Mouse (Mus musculus) heart, postnatal 36 days (tissue): ENCODE measurements around the gene Mob3a. TPM values are rescaled to one million over a fixed set of nuclear protein-coding genes. Genes with fewer than 3 reads are reported as not detected.
"Not testable (repeated sequence)": the region's sequence is repeated elsewhere in the genome, so short reads cannot be mapped to it uniquely, and the experiment has no call there.

Experiments
- DNase-seq, 2 experiments: peaks; one replicate each; pipeline ENCODE4 v3.0.0; 2021 to 2022
- intact Hi-C: fragments of 180-260 bp; cut with DNase I; formaldehyde crosslinking; loops from one replicate; pipeline ENCODE4 v1.15.1; 2025
- total RNA-seq, 2 experiments: library from RNA; stranded (reverse); gene quantifications; 2 replicates each; pipeline ENCODE4 v1.2.3; 2021

Gene Mob3a
- total RNA-seq, 2 experiments from 2014 or later, result 5.3 to 6.7 TPM

DNA sequence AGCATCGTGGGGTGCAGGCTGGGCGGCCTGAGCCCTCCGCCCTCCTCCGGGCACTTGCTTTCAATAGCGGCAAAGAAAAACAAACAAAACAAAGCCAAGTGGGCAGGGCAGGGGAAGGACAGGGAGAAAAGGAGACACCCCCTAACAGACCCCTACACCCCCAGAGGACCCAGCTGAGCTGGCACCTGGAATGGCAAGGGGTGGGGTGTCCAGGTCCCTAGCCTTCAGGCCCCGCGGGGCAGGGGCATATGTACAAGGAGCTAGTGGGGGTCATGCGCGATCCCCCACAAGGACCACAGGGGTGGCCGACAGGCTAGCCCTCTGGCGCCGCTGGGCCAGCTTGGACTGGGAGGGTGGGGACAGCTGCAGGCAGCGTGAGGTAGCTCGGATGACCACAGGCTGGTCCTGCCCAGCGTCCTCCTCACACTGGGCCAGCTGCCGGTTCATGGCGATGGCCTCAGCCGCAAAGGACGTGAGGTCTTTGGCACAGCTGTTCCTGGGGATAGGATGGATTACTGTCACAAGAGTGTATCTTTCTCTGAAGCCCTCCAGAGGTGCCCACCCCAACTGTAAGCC lies 34.9 kb downstream of the Mob3a start:
- DNase-seq, result no peak
- intact Hi-C loops, result no loop called here

DNA sequence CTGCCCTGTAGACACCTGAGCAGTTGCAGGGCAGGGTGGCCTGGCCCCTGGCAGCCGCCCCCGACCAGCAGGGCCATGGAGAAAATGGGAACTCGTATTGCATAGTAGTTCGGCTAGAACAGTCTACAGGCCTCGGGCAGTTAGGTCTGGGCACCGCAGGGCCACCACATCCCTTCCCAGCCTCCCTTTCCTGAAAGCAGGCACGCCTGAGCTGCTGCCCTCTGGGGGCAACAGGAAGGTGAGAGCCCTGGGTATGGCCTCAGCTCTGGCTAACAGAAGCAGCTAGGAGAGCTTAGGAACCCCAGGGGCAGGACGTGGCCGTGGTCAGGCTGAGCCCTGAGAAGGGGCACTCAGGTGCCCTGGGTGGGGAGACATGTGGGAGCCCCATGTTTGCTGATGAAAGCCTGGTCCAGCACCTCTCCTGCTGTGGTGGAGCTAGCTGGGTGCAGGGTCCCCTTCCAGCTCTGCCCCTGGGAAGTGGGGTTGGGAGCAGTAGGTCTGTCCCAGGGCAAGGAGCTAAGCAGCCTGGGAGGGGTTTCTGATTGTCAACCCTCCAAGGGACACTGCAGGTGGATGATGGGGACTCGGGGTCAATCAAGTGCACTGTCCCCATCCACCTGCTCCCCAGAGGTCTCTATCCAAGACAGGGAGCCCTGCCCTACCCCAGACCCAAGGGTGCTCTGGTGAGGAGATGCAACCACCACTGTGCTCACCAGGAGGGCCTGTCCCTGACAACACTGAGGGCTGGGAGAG lies 35.6 kb downstream of the Mob3a start:
- DNase-seq, result no peak
- intact Hi-C loops, result loop anchor here (1.0 to 2.0 kb wide), 2 partner anchors 8 to 13 kb away; partner anchors contain the start of gene Mknk2

DNA sequence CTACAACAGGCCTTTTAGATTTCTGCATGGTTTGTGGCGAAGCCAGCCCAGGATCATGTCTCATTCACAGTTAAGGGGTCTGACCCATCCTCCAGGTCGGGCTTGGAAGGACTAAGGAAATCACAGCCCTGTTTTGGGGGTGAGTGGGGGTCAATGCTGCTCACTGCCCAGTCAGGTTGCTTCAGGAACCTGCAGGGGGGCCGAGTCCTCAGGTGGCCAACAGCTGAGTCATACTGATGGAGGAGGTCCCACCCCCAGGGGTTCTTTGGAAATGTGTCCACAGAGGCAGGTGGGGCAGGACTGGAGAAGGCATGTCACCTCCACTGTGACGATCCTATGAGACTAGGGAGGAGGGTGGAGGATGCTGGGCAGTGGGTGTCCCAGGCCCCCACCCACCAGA lies 36.3 kb downstream of the Mob3a start:
- intact Hi-C loops, result loop anchor here (1.0 to 2.0 kb wide), 2 partner anchors 9 to 13 kb away; partner anchors contain the start of gene Mknk2
- no peak for DNase-seq

DNA sequence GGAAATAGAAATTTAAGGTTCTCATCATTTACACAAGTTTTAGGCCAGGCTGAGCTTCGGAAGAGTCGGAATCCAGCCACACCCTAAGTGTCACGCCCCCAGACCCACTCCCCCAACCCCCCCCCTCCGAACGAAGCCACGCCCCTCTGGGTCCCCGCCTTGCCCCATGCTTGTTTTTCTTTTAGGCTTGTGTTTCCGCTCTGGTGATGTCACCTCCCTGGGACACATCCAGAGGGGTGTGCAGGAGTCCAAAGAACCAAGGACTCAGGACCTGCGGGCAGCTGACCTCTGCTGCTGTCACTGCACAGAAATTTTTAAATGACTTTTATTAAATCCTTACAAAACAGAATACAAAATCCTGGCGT lies 36.8 kb downstream of the Mob3a start:
- peak; percentile 85 for DNase-seq
- intact Hi-C loops, result loop anchor here (1.0 to 2.0 kb wide), 2 partner anchors 9 to 14 kb away; partner anchors contain the start of gene Mknk2

DNA sequence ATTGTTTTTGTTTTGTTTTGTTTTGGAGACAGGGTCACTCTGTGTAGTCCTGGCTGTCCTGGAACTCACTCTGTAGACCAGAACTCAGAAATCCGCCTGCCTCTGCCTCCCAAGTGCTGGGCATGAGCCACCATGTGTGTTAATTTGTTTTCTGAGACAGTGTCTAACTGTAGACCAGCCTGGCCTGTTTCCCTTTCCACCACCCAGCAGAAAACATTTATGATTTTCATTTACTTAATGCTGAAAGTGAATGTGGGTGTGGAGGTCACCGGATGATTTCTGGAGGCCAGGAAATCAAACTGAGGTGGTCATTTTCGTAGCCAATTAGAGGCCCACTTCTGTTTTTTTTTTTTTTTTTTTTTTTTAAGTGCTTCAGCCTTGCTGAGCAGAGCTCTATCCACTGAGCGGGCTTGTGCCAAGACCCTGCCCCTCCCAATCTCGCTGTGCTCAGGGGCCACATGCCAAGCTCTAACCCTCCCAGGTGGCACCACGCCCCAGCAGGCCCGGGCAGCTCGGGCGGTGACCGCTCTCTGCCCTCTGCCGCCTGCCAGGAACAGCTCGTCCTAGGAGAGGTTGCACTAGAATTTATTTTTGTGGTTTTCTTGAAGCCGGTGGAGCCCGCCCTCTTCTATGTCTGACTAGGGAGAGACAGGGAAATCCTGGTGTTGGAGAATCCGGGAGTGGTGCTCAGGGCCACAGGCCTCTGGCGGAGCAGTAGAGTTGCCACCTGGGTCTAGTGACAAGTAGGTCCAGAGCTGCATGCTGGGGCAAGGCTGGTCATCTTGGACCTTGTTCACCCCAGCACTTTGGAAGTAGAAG lies 37.4 kb downstream of the Mob3a start:
- DNase-seq, result peak; percentile 88 to 92
- intact Hi-C loops, result loop anchor here (1.0 to 2.0 kb wide), 2 partner anchors 10 to 14 kb away; partner anchors contain the start of gene Mknk2

DNA sequence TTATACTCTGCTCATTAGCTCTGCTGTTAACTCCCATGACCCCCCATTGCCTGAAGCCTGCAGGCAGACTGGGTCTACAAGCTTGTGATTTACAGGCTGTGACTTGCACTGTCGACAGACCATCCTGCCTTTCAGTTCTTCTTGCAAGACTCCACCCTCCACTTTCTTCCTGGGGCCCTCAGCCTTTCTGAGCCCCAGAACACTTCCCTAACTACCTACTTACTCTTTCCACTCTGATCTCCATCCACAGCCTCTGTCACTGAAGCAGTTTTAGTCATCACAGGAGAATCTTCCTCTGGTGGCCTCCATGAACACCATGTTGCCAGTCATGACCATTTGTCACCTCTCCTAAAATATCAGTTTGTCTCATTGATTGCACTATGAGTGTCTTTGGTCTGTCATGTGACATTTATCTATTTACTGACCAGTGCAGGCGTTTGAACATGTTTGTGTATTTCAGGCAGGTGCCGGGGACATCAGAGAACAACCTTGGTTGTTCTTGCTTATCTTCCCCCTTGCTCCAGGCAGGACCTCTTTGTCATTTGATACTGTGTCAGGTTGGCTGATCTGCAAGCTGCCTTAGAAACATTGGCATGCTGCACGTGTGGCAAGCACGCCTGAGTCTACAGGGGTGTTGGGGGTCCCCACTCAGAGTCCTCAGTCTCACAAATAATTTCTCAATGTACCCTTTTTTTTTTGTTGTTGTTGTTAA lies 38.1 kb downstream of the Mob3a start:
- intact Hi-C loops, result loop anchor here (2.0 kb wide), 1 partner anchor 15 kb away; the partner anchor contains the start of gene Mknk2
- no peak for DNase-seq

DNA sequence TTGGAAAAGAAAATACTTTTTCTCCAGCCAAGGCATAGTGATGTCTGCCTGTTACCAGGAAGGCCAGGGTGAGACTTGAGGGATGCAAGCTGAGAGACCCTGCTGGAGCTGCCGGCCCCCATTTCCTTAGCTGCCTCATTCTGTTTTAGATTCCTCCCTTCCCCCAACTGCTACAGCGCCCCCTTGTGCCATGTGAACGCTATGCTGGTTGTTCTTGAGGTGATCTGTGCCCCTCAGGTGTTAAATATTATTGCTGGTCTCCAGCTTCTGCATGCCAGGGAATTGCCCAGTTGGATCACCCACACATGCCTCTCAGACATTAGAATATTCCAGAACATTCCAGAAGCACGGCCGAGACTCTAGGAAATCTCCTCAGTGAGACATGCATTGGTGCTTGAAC lies 40.6 kb downstream of the Mob3a start:
- DNase-seq, result peak in 1 of 2 experiments; percentile 65
- intact Hi-C loops, result loop anchor here (2.0 kb wide), 1 partner anchor 50 kb away; no protein-coding TSS in a partner anchor

DNA sequence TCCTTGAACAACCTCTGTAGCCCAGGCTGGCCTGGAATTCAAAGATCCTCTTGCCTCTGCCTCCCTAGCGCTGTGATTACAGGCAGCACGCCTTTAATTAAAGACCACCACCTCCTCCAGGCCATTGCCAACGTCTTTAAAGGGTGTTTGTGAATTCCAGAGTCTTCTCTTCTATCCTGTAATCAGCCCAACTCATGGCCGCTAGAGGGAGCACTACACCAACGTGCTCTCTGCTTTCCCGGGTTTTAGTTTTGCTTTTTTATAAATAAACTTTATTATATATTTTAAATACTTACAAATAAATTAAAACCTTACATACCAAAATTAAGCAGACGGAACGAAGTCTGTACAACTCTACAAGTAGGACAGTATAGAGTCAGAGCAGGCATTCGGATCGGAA lies 42.6 kb downstream of the Mob3a start:
- peak; percentile 82 to 83 for DNase-seq
- intact Hi-C loops, result loop anchor here (1.0 kb wide), 1 partner anchor 25 kb away; no protein-coding TSS in a partner anchor

DNA sequence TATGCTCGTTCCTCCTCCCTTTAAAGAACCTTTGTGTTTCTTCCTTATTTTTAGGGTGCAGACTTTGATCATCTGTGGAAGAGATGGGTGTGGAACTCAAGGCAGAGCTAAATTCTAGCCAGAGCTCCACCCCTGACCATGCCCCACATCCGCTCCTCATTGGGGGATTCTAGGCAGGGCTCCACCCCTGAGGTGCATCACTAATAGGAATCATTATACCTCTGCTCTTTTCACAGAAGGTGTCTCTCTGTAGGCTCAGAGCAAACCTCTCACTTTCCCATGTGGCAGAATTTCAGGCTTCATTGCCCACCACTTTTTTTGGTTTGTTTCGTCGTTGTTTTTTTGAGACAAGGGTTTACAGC lies 43.0 kb downstream of the Mob3a start:
- no peak for DNase-seq
- intact Hi-C loops, result loop anchor here (1.0 kb wide), 2 partner anchors 25 to 81 kb away; no protein-coding TSS in a partner anchor

DNA sequence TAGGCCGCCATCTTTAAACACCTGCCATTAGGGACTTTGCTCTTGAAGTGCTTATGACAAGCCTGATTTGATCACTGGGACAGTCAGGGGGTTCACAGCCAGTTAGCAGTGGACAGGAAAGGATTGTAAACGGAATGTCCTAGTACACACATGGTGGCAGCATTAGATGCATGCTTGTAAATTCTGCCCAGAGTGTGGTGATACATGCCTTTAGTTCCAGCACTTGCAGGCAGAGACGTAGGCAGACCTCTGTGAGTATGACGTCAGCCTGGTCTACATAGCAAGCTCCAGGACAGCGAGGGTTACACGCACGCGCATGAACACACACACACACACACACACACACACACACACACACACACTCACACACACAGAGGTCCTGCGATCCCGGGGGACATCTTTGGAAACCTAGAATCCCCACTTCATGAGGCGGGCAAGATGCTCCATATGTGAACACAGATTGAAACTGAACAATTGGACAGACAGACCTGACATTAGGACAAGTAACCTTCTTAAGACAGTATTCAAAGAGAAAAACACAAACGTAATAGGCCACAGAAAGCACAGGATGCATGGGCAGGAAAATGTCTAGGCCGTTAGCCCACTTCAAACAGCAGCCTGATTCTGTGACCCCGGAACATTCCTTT lies 43.5 kb downstream of the Mob3a start:
- intact Hi-C loops, result loop anchor here (1.0 kb wide), 1 partner anchor 80 kb away; no protein-coding TSS in a partner anchor
- no peak for DNase-seq

DNA sequence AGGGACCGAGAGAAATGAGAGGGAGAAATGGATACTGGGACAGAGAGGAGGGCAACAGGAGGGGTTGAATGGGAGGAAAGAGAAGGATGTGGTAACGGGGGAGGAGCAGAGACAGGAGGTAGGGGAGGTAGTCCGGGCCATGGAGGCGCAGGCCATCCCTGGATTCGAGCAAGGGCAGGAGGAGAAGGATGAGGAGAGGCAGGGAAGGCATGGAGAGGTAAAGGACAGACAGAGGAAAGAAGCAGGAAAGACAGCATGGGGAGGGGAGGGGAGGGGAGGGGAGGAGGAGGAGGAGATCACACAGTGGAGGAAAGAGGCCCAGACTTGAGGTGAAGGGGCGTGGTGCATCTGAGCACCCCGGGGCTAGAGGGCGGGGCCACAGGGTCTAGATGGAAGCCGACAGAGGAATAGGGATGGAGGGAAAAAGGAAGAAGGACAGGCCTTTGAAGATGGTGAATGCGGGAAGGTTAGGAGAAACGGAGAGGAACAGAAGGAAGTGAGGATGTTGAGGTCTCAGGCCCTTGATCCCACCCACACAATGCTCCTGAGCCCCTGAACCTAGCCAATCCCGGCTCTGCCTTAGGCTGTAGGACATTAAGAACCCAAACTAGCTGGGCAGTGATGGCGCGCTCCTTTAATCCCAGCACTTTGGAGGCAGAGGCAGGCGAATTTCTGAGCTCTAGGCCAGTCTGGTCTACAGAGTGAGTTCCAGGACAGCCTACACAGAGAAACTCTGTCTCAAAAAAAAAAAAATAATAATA lies 44.7 kb downstream of the Mob3a start, which contains the start of gene Btbd2:
TSS of gene Btbd2 (minus strand) at position 209 of the 761 bp plus-strand sequence.
- DNase-seq, result no peak
- intact Hi-C loops, result loop anchor here (1.0 kb wide), 1 partner anchor 34 kb away; no protein-coding TSS in a partner anchor

DNA sequence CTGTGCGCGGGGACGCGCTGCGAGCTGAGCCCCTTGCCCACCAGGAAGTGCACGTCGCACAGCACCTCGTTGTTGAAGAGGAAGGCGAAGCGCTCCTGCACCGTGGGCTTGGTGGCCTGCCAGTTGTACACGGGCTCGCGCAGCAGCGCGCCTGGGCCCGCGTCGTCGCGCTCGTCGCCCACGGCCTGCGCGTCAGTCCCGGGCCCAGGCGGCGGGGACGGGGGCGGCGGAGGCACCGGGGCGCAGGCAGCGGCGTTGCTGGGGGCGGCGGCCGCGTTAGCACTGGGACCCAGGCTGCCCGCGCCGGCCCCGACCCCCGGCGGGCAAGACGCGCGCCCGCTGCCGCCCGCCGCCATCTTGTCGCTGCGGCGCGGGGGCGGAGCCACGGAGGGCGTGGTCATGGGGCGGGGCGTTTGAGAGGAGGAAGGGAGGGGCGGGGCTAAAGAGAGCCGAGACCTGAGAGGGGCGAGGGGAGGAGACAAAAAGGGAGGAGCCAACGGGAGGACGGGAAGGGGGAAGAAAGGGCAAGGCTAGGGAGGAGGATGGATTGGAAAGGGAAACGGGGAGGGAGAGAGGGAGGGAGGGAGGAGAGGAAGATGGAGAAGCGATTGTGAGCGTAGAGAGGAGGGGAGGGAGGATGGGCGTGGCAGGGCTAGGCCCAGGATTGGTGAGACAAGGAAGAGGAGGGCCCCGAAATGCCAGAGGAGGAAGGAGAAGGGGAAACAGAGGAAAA lies 45.5 kb downstream of the Mob3a start:
- DNase-seq, result peak; percentile 93 to 98
- intact Hi-C loops, result loop anchor here (1.0 kb wide), 1 partner anchor 33 kb away; no protein-coding TSS in a partner anchor

DNA sequence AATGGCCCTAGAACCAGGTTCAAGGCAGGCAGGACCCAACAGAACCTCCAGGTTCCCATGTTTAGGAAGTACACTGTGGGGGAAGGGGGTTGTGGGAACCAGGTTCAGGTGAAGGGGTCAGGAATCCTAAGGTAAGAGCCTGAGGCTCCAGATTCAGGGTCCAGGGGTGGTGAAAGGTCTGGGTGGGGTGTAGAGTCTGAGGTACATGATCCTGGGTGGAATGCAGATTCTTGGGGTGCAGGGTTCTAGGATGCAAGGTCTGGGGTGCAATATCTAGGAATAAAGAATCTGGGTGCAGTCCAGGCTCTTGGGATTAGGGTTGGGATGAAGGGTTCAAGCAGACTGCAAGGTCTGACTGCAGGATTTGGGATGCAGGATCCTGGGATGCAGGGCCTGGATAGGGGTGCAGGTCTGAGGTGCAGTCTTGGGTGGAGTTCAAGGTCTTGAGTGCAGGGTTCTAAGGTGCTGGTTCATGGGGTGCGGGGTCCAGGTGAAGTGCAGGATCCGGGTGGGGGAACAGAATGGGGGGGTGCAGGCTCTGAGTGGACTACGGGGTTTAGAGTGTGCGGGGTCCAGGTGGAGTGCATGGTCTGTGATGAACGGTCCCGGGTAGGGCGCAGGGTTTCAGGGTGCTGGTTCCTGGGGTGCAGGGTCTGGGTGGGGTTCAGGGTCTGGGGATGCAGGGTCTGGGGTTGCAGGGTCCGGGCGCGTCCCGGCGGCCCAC lies 46.2 kb downstream of the Mob3a start:
- DNase-seq, result no peak
- intact Hi-C loops, result loop anchor here (1.0 kb wide), 1 partner anchor 32 kb away; no protein-coding TSS in a partner anchor

DNA sequence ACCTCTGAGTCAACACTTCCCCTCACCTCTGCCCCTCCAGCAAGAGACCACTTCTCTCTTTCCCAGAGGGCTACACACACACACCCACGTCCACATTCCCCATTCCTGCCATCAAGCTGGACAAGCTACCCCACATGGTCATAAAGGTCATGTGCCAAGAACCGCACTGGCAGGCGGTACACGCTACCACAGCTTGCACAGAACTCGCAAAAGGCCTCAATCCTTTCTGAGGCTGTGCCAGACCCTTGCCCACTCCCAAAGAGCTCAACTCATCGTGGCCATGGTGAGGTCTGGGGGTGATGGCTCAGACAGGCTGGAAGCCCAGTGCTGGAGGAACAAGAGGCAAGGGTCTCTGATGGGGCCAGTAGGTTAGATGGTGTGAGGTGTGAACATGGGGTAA lies 46.9 kb downstream of the Mob3a start:
- intact Hi-C loops, result no loop called here
- no peak for DNase-seq

DNA sequence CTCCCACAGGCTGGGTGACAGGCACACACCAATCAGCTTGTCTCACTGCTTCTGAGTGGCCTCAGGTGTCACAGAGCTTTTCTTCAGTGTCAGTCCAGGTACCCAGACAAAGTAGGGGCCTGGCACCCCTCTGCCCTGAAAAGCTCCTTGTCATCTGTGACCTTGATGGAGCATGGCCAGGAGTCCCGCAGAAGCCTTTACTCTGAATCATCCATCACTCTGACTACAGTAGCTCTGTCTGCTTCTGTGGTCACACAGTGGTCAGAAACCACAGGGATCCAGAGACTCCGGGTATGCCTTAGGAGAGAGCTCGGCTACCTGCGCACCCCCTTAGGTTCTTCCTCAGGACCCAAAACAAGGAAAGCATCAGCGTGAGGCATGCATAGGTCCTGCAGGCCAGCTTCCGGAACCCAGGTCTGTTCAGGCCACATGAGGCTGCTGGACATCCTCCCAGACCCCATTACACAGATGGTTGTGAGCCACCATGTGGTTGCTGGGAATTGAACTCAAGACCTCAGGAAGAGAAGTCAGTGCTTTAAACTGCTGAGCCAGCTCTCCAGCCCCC lies 48.5 kb downstream of the Mob3a start:
- intact Hi-C loops, result loop anchor here (2.0 kb wide), 1 partner anchor 22 kb away; no protein-coding TSS in a partner anchor
- no peak for DNase-seq

DNA sequence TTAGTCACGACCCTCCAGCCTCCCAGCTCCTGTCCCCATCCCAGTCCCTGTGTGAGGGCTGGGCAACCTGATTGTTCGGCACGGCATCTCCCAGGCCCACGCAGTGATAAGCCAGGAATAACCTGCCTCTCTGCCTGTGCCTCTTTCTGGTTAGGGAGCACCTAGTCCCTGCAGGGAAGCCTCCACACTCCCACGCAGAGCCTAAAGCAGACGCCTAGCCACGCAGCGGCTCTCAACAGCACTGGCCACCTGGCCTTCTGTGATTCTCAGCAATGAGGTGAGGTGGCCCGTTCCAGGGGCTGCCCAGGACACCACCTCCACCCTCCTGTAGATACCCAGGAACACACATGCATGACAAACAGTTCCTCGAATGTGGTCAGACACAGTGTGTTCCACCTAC lies 51.4 kb downstream of the Mob3a start:
- DNase-seq, result no peak
- intact Hi-C loops, result no loop called here

DNA sequence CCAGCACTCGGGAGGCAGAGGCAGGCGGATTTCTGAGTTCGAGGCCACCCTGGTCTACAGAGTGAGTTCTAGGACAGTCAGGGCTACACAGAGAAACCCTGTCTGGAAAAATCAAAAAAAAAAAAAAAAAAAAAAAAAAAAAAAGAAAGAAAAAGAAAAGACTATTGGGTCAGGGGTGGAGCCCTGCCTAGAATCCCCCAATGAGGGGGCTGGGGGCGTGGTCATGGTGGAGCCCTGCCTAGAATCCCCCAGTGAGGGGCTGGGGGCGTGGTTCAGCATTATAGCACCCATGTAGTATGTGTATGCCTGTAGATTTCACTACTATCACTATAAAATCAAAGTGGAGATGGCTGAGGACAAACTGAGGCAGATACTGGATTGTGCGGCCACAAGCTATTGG lies 51.9 kb downstream of the Mob3a start:
- intact Hi-C loops, DNase-seq: not testable (repeated sequence)
